Mouse (Mus musculus) monocyte, adult 2 months (primary cell): ENCODE measurements around the gene Fads2.

Experiments
- DNase-seq, 2 experiments: peaks; one replicate each; pipeline ENCODE4 v3.0.0; 2022; ENCODE audit warnings: low spot score in 2 of 2, low read depth in 1 of 2

Fads2 gene

DNA sequence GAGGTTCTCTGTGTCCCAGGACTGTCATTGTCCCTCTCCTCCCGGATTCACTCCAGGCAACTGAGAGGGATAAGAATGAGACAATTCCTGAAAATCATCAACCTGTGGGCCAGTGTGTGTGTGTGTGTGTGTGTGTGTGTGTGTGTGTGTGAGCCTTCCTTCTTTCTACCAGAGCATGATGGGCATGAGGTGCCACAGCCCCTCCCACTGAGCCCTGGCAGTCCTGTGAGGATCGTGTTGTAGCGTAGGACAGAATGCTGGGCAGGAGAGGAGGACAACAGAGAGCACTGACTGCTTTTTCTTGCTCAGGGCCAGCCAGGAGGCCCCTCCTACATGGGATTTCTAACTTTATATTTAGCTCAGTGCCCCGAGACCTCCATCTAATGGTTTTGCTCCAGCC, 58.7 kb downstream of the Fads2 start:
- no peak for DNase-seq

DNA sequence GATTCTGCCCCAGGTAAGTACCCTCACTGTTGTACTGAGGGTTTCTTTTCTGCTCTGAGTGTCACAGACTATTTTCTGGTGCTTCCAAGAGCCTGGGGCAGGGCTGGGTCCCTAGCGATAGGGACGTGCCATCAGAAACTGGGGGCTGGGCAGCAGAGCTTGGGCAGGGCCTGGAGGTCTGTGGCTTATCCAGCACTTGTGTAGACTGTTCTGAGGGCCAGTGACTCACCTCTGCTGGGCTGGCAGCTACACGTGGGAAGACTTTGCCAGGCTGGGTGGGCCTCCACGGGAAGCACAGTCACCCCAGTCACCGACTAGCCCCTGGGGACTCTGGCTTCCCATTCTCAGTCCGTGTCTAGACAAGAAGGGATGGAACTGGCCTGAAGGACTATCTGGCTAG, 59.3 kb downstream of the Fads2 start:
- no peak for DNase-seq

GRCm38 (mm10) chr19:10041388-10042148, 60.0 kb downstream of the Fads2 start, which contains the start of gene Fads3:
TSS of gene Fads3 (plus strand) at chr19:10041569.
- no peak for DNase-seq

GRCm38 (mm10) chr19:10040866-10041387, 60.6 kb downstream of the Fads2 start:
- no peak for DNase-seq

GRCm38 (mm10) chr19:10039615-10040014, 61.9 kb downstream of the Fads2 start:
- DNase-seq = no peak

- no peak for DNase-seq
These were observed 62.6 kb downstream of the Fads2 start for GRCm38 (mm10) chr19:10038910-10039309.

DNA sequence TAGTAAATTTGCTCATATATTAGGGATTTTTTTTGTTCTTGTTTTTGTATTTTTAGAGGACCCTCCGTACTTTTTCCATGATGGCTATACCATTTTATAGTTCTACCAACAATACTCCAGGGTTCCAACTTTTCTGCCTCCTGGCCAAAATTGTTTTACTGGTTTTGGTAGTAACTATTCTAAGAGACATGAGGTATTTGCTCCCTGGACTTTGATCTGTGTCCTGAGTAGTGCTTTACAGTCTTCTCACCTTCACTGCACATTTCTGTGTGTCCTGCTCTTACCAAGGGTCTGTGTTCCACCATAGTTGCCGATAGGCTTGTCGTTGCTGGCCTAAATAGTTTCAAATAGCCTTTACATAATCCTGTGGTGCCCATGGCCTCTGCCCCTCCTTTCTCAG, 63.2 kb downstream of the Fads2 start:
- no peak for DNase-seq

- DNase-seq = no peak
These were observed 64.0 kb downstream of the Fads2 start for GRCm38 (mm10) chr19:10037534-10037933.

- DNase-seq = peak in 1 of 2 experiments; percentile 67
These were observed 66.6 kb downstream of the Fads2 start for GRCm38 (mm10) chr19:10034785-10035447.

DNA sequence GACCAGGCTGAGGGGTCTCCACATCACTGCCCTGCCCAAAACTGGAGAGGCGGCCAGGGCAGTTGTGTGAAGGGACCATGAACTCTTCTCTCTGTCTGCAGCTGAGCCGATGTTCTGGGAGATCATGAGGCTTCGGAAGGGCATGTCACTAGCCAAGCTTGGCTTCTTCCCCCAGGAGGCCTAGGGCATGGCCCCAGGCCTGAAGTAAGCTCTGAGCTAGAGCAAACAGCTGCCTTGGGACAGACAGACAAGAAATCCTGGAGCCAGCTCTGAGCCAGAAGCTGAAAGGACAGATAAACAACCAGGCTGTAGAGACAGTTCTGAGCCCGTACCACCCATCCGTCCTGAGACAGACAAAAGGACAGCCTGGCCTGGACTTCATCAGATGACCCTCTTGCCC, 67.2 kb downstream of the Fads2 start:
- DNase-seq = no peak

GRCm38 (mm10) chr19:10033211-10033973, 68.2 kb downstream of the Fads2 start:
- DNase-seq = peak in 1 of 2 experiments; percentile 34

DNA sequence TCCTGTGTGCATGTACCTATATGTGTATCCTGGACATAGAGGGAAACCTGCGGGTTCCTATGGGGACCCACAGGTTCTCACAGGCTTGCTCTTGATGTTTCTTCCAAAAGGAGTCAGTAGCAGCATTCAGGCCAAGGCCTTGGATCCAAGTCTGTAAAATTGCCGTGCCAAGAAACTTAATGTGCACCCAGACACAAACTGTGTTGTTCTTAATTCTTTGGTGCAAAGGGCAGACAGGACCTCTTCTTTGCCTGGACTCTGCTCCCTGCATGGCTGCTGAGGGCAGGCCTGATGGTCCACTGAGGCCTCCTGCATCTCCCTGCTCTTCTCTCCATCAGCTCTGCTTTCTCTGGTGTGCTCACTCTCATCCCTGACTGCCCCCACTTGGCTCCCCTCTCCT, 71.8 kb downstream of the Fads2 start:
- DNase-seq = no peak

DNA sequence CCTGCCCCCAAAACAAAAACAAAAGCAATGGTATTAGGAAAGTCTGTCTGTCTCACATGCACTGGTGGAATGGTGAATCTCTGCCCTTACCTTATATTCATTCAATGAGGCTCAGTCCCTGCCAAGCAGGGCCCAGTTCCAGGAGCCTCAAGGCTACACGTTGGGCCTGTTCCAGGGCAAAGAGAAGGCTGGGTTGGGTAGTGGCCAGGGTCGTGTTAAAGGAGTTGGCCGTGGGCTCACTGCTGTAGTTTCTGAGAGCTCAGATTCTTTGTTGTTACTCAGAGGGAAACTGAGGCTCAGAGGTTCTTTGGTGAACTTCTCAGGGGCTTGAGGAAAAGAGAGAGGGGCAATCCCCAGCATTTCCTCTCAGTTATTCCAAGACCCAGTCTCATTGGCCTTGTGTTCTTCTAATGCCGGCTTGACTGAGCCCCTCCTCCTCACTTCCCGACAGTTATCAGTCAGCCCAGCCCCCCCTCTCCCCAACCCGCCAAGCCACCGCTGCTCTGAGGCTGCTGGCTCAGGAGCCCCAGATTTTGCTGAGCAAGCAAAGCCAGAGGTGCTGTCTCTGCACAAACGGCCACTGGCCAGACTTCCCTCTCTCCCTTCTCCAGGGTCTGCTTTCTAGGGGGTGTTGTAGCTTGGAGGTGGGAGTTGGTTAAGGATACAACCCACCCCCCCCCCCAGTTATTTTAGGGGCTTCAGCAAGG, 76.2 kb downstream of the Fads2 start:
- DNase-seq = no peak

- DNase-seq = no peak
These were observed 78.2 kb downstream of the Fads2 start for GRCm38 (mm10) chr19:10023304-10023758.

DNA sequence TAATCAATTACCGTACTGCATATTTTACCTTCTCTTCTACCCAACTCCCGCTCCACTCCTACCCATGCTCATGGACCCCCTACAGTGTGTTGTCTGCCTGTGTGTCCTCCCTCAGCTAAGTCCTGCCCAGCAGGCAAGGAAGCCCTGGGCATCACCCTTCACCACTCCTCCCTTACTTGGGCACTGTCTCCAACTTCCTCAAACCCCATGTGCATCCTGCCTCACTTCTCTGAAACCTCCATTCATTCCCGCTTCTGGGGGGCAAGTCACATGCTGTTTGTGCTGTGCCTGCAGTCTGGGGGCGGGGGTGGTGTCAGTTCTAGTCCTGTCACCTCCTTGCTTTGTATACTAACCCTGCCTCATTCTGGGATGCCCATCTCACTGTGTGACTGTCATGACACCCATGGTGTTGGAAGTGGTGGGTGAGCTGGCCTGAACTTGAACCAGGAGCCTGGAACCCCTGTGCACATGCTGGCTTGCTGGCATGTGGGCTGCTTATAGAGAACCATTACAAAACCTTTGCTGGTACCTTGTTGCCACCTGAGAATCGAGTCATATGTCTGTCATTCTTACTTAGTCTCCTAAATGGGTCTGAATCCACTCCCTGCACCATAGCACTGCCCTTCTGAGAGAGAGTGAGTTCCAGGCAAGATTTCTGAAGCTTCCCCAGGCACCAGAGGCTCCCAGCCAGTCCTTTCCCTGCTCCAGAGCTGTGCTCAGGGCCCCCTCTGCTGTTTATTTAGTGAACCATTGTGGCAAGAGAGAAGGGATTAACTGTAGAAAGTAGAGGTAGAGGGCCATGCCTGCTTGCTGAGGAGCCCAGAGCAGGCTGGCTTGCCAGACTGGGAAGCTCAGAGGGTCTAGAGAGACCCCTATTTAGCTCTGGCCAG, 78.9 kb downstream of the Fads2 start:
- DNase-seq = no peak

- no peak for DNase-seq
These were observed 79.6 kb downstream of the Fads2 start for GRCm38 (mm10) chr19:10021981-10022380.

GRCm38 (mm10) chr19:10019214-10019760, 82.3 kb downstream of the Fads2 start:
- DNase-seq = no peak

GRCm38 (mm10) chr19:10018527-10018818, 83.1 kb downstream of the Fads2 start:
- DNase-seq = no peak

DNA sequence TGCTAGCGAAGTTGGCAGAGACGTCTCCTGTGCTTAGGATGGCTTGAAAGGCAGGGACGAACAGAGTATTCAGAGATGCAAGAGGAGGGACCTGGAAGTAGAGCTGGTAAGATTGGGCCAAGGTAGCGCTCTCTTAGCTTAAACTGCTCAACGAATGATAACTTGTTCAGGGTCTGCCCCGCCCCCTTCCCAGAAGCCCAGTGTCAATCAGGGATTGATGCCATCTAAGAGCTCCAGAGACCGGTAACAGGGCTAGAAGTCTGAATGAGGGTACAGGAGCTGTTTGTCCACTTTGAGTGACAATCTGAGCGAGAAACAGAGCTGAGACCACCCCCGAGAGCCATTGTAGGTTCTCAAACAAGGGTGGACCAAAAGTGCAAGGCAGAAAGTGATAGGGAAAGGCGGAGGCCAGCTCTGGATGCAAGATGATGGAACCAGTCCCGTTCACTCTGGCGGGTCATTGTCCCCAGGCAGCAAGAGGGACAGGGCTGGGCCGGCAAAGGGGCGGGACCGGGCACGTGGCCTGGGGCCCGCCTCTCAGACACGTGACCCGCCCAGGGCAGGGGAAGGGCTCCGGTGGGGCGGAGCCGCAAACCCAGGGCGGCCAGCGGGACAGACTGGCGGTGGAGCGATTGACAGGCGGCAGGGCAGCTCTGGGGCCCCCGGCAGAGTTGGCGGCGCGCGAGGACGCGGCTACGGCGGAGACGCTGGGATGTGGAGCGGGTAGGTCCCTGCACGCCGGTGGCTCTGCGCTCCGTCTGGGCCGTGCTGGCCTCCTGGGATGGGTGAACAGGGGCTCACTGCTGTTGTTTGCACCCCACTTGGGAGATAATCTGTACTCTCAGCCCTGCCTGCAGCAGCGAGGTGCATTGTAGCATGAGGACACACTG, 83.7 kb downstream of the Fads2 start:
- DNase-seq = peak; percentile 56 to 77
